Mouse (Mus musculus) right cerebral cortex, postnatal 4 days (tissue): ENCODE results near the gene Igfbpl1.
A peak's percentile ranks its signal among the peaks of the same experiment; 100 is the strongest.

Experiments
- DNase-seq: peaks from one replicate; pipeline ENCODE4 v3.0.0-alpha.2; 2022

Igfbpl1 gene

DNA sequence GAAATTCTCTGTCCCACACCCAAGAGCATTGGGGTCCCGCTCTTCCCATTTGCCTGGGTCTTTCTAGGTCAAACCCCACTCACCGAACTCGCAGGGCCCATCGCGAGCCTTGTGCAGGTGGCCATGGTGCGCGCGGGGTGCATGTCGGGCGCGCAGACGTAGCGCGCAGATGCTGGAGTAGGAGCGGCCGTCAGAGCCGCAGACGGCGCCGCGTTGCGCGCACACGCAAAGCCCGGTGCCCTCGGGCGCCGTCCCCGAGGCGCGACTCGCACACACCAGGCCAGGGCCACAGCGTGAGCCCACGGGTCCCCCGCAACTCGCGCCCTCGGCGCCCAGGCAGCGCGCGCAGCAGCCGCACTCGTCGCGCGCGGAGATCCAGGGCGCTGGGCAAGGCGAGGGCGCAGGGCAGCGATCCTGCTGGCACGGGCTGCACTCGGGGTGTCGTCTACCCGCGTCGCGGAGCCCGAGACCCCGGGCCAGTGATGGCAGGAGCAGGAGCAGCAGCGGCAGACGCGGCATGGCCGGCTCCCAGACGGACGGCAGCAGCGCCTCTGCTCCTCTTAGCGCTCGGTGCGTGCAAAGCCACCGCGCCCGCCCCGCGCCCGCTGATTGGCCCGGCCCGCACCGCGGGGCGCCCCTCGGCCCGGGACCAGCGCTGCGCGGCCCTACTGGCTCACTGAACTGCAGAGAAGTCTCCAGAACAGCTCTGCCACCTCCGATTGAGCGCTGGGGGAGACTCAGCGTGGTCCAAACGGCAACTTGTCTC, at the start of gene Igfbpl1:
Gene Igfbpl1, minus strand, starts transcription at position 649 of the 766 bp plus-strand sequence.
- DNase-seq = peak; percentile 49

- DNase-seq = no peak
Measured at GRCm38 (mm10) chr4:45872147-45872546, 45.4 kb upstream of the Igfbpl1 start.

DNA sequence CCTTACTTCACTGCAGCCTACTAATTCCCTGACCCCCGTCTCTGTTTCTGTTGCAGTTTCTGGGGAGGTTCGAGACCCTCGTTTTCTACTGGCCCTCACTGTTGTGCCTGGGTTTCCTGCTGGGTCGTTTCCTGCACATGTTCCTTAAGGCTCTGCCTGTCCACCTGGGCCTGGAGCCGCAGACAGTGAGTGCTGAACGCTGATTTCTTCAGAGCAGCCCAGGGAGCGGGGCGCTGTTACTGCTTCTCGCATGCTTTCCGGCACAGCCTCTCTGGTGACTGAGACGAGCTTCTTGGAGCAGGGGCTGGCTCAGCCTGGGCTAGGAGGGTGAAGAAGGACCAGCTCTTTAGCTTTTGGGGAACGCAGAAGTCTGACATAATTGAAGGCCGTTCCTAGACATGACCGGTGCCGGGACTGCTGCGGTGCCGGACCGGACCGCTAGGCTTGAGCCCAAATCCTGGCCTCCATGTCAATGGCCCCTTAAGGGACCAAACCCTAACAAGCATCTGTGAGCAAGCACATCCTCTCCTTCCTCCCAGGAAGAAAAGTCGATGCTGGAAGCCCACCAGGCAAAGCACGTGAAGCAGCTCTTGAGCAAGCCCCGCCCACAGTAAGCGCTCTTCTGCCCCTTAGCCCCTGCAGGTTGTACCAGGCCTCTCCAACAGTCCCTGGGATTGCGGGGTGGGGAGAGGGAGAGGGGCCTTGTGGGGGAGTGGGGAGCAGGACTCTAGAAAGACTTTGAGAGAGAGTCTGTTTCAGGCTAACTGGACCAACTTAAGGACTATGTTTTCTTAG, 42.5 kb upstream of the Igfbpl1 start:
- DNase-seq = peak; percentile 7

- no peak for DNase-seq
Measured at GRCm38 (mm10) chr4:45867416-45867815, 40.7 kb upstream of the Igfbpl1 start.

- DNase-seq = no peak
Measured at GRCm38 (mm10) chr4:45861160-45861559, 34.4 kb upstream of the Igfbpl1 start.

DNA sequence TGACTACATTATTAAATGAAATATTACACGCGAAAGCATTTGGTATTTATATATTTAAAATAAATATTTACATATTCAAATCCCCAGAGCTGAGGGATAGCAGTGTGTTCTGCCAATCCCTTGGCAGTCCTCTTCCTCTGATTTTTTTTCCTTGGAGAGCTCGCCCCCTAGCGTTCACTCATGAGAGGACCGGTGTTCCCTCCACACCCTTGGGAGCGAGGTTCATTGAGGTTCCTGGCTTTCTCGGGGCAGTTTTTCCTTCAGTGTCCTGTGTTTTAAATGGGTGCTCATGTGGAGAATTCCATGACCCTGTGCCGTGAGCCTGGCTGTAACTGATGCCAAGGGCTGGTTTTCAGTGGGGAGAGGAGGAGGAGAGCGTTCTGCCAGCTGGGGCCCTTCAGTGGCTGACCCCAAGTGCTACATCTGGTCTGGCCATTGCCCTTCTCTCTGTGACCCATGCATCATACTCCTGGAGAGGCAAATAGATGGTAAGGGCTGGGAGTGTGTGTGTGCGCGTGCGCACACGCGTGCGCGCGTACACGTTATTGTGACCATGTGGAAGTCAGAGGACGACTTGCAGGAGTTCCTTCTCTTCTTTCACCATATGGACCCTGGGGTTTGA, 29.2 kb upstream of the Igfbpl1 start:
- DNase-seq = peak; percentile 82

- no peak for DNase-seq
Measured at GRCm38 (mm10) chr4:45853496-45854246, 26.9 kb upstream of the Igfbpl1 start.

DNA sequence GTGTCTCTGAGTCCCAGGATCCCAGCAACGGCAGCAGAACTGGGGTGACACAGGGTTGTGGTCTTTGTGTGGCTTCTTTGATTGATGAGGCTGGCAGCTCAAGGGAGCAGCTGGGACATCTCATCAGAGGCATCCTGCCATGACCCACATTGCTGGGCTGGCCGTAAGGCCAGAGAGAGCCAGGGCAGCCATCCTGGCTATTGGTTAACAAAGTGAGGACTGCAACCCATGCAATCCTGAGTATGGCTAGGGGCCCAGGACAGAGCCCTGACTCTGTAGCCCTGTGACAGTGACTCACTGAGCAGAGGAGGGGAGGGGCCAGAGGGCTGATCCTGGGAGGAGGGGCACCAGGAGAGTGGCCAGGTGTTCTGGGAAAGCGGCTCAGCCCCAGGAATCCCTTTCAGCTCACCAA, 24.9 kb upstream of the Igfbpl1 start:
- no peak for DNase-seq

DNA sequence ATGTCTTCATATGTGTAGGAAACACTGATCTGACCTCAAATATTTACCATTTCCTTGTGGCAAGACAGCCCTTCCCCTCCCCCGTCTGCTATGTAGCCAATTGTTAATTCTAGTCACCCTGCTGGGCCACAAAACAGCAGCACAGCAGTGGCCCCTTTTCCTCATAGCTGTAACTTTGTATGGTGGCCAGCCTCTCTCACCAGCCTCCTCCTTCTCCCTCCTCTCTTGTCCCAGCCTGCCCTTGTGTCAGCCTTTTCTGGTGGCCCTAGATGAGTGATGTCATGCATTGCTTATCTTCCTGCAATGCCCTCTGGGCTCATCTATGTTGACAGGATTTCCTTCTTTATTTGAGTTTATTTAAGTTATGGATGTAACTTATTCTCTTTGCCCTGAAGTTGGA, 22.7 kb upstream of the Igfbpl1 start:
- DNase-seq = no peak

DNA sequence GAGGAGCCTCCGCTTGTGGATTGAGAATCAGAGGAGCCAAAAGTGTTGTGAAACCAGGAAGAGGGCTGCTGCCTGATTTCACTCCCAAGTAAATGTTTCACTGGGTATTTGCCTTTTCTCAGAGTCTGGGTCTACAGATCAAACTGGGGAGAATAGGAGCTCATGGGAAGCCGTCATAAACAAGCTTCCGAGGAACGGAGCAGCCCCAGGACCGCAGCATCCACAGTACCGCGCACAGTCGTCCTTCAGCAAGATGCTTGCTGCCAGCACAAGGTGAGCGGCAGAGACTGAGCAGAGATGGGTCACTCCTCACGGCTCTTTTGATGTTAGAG, 22.1 kb upstream of the Igfbpl1 start:
- DNase-seq = no peak

DNA sequence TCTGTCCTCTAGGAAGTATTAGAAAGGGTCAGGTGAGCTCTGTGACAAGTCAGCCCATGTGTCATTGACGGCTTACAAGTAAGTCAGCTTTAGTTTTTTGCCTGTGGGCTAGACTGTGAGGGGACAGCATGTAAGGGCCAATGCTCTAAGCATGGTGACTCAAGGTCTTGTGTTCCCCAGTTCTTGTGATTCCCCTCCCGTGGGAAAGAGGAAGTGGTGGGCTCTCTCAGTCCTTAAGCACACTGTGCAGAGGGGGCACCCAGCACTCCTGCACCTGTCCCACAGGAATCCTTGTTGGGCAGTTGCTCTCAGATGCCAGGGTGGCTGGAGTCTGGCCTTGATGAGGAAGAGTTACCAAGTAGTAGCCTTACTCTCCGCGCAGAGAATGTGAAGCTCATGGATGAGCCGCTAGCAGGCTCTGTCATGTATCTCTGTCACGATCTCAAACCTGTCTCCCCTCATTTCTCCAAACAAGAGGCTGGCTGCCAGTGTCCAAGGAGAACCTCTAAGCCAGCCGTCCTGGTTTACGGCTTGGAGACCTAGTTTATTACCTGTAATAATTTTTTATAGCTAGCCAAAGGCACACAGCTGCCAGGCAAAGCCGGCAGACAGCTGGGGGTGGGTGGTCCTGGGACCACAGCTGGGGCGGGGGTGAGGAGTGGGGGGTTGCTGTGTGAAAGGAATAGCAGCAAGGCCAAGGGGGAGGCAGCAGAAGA, 21.5 kb upstream of the Igfbpl1 start, which contains the start of gene Stra6l:
Gene Stra6l, plus strand, starts transcription at position 556 of the 716 bp plus-strand sequence.
- no peak for DNase-seq

DNA sequence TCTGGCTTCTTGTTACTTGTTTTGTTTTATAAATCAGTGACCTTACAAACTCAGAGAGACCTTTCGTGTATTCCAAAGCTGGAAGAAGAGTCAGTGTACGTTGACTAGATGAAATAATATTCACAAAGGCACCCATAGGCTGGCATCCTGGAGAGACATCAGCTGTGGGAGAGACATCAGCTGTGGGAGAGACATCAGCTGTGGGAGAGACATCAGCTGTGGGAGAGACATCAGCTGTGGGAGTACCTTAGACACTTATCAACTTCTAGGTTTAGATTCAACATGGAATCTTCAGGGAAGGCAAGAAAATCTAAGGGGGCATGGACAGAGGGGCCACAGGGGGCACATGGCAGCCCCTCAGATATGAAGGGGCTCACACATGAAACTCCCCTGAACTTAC, 19.5 kb upstream of the Igfbpl1 start:
- DNase-seq = no peak

DNA sequence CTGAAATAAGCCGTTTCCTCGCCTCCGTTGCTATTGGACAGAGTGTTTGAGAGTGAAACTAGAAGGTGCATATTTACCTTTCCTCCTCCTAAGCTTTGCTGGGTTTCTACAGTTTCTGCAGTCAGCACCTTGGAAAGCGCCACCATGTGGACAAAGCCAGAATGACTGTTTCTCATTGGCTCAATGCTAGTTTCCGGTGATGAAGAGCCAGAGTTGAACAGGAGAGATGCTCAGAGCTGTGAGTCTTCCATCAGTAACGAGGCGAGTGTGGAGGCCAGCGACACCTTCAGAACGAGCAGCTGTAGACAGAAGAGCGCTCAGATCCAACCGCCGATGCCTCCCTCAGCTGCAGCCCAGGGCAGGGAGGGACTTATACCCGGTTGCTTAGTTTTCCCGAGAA, 17.6 kb upstream of the Igfbpl1 start:
- DNase-seq = peak; percentile 66

- no peak for DNase-seq
Measured at GRCm38 (mm10) chr4:45833461-45833860, 6.7 kb upstream of the Igfbpl1 start.

DNA sequence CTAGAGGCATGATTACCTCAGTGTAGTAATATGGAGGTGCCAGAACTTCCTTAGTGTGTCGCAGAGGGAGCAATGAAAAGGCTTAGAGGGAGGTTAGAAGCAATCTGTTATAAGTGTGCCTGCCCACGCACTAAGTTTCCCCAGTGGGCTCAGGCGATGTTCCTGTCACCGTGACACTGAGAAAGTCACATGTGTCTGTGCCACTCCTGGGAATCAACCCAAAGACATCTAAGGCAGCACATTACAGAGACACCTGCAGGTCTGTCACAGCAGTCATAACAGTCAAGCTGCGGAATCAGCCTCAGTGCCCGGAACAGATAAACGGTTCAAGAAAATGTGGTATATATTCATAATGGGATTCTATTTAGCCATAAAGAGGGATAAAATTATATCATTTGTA, 5.3 kb upstream of the Igfbpl1 start:
- DNase-seq = no peak

DNA sequence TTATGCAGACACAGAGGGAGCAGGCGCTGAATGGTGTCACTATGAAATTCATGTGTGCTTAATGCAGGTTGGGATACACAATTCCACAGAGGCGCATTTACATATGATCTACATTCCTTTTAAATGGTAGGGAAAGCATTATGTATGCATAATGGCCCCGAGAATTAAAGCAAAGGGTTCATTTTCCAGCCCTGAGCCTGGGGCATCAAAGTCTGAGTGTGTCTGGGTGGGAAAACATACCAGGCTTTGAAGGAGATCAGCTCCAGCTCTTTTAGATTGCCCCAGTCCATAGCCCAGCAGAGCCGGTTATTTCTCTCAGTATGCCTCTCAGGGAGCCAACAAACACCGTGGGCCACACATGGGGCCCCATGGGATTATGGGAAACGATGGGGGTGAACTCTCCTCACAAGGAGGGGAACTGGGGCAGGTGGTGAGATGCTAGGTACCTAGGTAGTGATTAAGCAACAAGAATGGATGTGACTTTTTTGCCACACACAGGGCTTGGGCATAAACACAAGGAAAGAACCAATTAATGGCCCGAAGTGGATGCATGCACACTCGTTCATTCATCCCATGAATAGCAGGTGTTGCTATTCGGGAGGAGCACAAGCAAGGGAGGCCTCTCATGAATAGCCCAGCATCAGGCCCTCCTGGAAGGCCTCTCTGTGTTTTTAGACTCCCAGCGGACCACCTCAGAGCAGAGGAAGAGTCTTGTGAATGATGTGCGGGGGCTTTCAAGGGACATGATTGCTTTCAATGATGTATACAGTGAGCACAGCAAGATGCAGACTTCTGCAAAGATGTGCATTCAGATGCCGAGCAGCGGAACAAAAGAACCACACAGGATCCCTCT, 3.4 kb upstream of the Igfbpl1 start:
- no peak for DNase-seq

- no peak for DNase-seq
Measured at GRCm38 (mm10) chr4:45824761-45825556, 1.8 kb downstream of the Igfbpl1 start.

GRCm38 (mm10) chr4:45824049-45824760, 2.5 kb downstream of the Igfbpl1 start:
- no peak for DNase-seq

DNA sequence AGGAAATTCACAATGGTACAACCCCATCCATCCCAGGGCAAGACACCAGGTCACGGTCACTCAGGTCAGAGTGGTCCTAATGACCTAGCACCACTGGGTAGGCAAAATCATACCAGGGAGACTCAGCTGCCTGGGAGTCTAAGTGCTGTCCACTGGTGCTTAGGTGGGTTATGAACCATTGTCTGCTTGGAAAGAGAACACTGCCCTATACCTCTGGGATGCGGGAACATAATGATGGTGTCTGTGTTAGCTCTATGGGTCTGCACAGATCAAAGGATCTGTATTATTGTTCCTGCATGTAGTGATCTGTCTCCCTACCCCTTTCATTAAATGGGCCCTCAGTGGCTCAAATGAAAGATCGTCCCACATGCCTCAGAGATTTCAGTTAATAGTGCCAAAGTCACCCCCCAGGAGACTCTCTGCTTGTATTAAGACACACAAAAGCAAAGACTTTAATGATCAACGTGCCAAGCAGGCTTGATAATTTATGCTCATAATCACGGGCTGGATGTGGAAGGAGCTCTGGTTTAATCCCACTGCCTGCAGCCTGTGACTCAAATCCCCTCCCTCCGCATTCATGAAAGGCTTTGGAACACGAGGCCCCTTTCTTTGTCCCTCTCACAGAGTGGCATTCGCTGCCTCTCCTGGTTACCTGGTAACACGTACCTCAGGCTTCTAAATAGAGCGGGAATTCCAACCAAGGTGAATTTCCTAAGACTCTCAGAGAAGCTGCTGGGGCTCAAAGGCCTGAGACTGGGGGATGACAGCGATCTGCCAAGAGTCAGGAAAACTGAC, 3.7 kb downstream of the Igfbpl1 start:
- no peak for DNase-seq
